ENCODE assay signal across 11 mouse cellular contexts in the genomic region with DNA sequence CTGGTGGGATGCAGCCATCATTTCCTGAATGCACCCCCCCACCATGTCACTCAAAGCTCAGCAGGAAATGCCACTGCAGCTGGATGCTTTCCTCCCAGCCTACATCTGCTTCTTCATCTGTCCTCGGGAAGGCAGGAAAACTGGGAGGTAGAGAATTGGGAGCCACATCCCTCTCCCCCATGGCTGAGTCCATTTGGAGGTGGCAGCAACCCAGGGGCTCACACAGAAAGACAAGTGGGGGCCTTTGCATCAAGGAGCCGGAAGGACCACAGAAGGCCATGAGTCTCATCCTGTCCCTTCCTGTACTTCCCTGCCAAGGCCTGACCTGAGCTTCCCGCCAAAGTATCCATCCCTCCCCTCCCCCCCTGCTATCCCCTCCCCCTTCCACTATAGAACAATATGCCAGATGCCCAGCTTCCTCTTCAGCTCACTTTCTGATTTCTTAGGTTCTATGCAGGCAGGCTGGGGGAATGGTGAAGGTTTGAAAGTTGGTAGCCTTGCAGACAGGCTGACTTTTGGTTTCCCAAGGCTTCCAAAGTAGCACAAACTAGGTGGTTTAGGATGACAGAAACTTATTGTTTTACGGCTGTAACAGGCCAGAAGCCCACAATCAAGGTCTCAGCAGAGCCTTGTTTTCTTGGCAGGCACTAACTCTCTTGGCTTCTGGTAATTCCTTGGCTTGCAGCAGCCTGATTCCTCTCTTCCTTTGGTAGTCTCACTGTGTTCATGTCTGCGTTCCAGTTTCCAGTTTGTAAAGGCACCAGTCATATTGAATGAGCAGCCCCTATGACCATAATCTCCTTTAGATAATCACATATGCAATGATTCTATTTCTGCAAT. TPM values are rescaled to one million over a fixed set of nuclear protein-coding genes. Genes with fewer than 3 reads are reported as not detected.
DNase-seq lines count a peak whose midpoint lies in the region; ATAC-seq lines count a peak whose summit lies in the region.
"Had no signal": no experiment of that assay in that cellular context is flagged by ENCODE, and none has a peak within 500 bp of the region (broad histone marks: within the 10 kb centered on the region; RNA-seq: fewer than 3 reads in every experiment).

No protein-coding gene starts in this region.

- no peak overlapping the region for H3K4me2 ChIP-seq in embryonic facial prominence, embryonic 12.5 days (replicated peaks)
- no peak overlapping the region for H3K4me2 ChIP-seq in heart, embryonic 16.5 days (ENCODE audit: low read depth, low read length)
- H3K4me2 ChIP-seq in midbrain, embryonic 16.5 days (ENCODE audit: low read length): no peak overlapping the region

- no peak overlapping the region for H3K27ac ChIP-seq in embryonic facial prominence, embryonic 12.5 days
- no peak overlapping the region for H3K27ac ChIP-seq in embryonic facial prominence, embryonic 10.5 days (replicated peaks)
- H3K27ac ChIP-seq in heart, embryonic 16.5 days (ENCODE audit: low read length): peak overlapping the region; percentile 63
- H3K27ac ChIP-seq in midbrain, embryonic 16.5 days (ENCODE audit: low read length): no peak overlapping the region
- H3K27ac ChIP-seq: hindbrain, embryonic 10.5 days; macrophage had no signal

- WGBS in embryonic facial prominence, embryonic 12.5 days: 50% methylated on average over 5 of the region's 5 CpGs
- 46% methylated on average over 5 of the region's 5 CpGs for WGBS in embryonic facial prominence, embryonic 10.5 days
- 45% methylated on average over 5 of the region's 5 CpGs for WGBS in heart, embryonic 16.5 days
- 66% methylated on average over 5 of the region's 5 CpGs for WGBS in midbrain, embryonic 16.5 days

- H3K4me3 ChIP-seq in embryonic facial prominence, embryonic 12.5 days: no peak overlapping the region
- H3K4me3 ChIP-seq in embryonic facial prominence, embryonic 10.5 days: no peak overlapping the region
- H3K4me3 ChIP-seq in heart, embryonic 16.5 days (ENCODE audit: low read length): no peak overlapping the region
- no peak overlapping the region for H3K4me3 ChIP-seq in midbrain, embryonic 16.5 days (ENCODE audit: low read depth, low read length)
- H3K4me3 ChIP-seq: hindbrain, embryonic 10.5 days had no signal

- DNase-seq in embryonic facial prominence, embryonic 10.5 days (ENCODE audit: low spot score): no peak
- peak; percentile 8 to 24 for DNase-seq in left cerebral cortex, postnatal 25 days (ENCODE audit: low spot score in 2 of 2)
- DNase-seq in left cerebral cortex, postnatal 36 days (ENCODE audit: low spot score in 2 of 2): no peak
- peak; percentile 43 for DNase-seq in adrenal gland, postnatal 10 days
- no peak for DNase-seq in right cerebral cortex, postnatal 36 days (ENCODE audit: low spot score in 2 of 2)
- DNase-seq: layer of hippocampus, postnatal 36 days had no signal

- H3K9me3 ChIP-seq in embryonic facial prominence, embryonic 12.5 days: no peaks in the 10 kb centered on the region
- H3K9me3 ChIP-seq in embryonic facial prominence, embryonic 10.5 days: no peaks in the 10 kb centered on the region
- H3K9me3 ChIP-seq in heart, embryonic 16.5 days (replicated peaks; ENCODE audit: control insufficient read depth, low read length): no peaks in the 10 kb centered on the region
- no peaks in the 10 kb centered on the region for H3K9me3 ChIP-seq in midbrain, embryonic 16.5 days (replicated peaks; ENCODE audit: control insufficient read depth, low read length, poor library complexity, severe bottlenecking)
- H3K9me3 ChIP-seq: hindbrain, embryonic 10.5 days had no signal

- H3K9ac ChIP-seq in embryonic facial prominence, embryonic 12.5 days: no peak overlapping the region
- no peak overlapping the region for H3K9ac ChIP-seq in heart, embryonic 16.5 days (ENCODE audit: low read length)
- H3K9ac ChIP-seq in midbrain, embryonic 16.5 days (ENCODE audit: low read depth, low read length): no peak overlapping the region

- no peaks in the 10 kb centered on the region for H3K4me1 ChIP-seq in embryonic facial prominence, embryonic 12.5 days
- peaks cover 6% of the 10 kb centered on the region; the same call in 1 of the 2 replicates for H3K4me1 ChIP-seq in embryonic facial prominence, embryonic 10.5 days
- H3K4me1 ChIP-seq in heart, embryonic 16.5 days (ENCODE audit: control insufficient read depth, insufficient read depth, low read length): no peaks in the 10 kb centered on the region; the same call in 1 of the 2 replicates
- H3K4me1 ChIP-seq in midbrain, embryonic 16.5 days (ENCODE audit: control insufficient read depth, insufficient read depth, low read length): no peaks in the 10 kb centered on the region

- ATAC-seq in embryonic facial prominence, embryonic 12.5 days (ENCODE audit: insufficient number of reproducible peaks, insufficient read depth, low FRiP score, low TSS enrichment): peak; percentile 60; the same call in 1 of the 2 replicates
- no peak for ATAC-seq in heart, embryonic 16.5 days (replicated peaks; ENCODE audit: extremely low read depth, insufficient read depth, low FRiP score)
- ATAC-seq in midbrain, embryonic 16.5 days: no peak

- intact Hi-C loops in left cerebral cortex, postnatal 25 days (cut with DNase I): no loop called here
- intact Hi-C loops in left cerebral cortex, postnatal 36 days (cut with DNase I): no loop called here

- H3K27me3 ChIP-seq in embryonic facial prominence, embryonic 12.5 days: no peaks in the 10 kb centered on the region
- H3K27me3 ChIP-seq in embryonic facial prominence, embryonic 10.5 days (replicated peaks; ENCODE audit: low read depth, poor library complexity, severe bottlenecking): no peaks in the 10 kb centered on the region
- no peaks in the 10 kb centered on the region for H3K27me3 ChIP-seq in heart, embryonic 16.5 days (ENCODE audit: control insufficient read depth, insufficient read depth, low read length)
- no peaks in the 10 kb centered on the region for H3K27me3 ChIP-seq in midbrain, embryonic 16.5 days (ENCODE audit: control insufficient read depth, insufficient read depth, low read depth, low read length)

- no peaks in the 10 kb centered on the region for H3K36me3 ChIP-seq in embryonic facial prominence, embryonic 12.5 days
- no peaks in the 10 kb centered on the region for H3K36me3 ChIP-seq in embryonic facial prominence, embryonic 10.5 days (replicated peaks)
- H3K36me3 ChIP-seq in heart, embryonic 16.5 days (ENCODE audit: control insufficient read depth, insufficient read depth): no peaks in the 10 kb centered on the region
- no peaks in the 10 kb centered on the region for H3K36me3 ChIP-seq in midbrain, embryonic 16.5 days (ENCODE audit: control insufficient read depth, insufficient read depth, low read length)
- H3K36me3 ChIP-seq: hindbrain, embryonic 10.5 days had no signal

RNA-seq across cellular contexts. Expression of a gene that starts 46.2 kb away (rescaled TPM):
- 3.2 and 3.5 TPM in 2 replicates for polyA plus RNA-seq in embryonic facial prominence, embryonic 12.5 days (2016; fragmentation: Nextera tagmentation; extraction: Ambion mirVana)
- 0.67 and 1.5 TPM in 2 replicates for polyA plus RNA-seq in embryonic facial prominence, embryonic 10.5 days (2016; fragmentation: Nextera tagmentation; extraction: Ambion mirVana)
- total RNA-seq in left cerebral cortex, postnatal 25 days (2021): 10 to 100 TPM; 58.0 to 67.2 TPM
- 10 to 100 TPM; 50.5 to 64.8 TPM for total RNA-seq in left cerebral cortex, postnatal 36 days (2021)
- total RNA-seq in adrenal gland, postnatal 10 days (2021): 1 to 10 TPM; 7.4 to 9.7 TPM
- 6.1 and 9.4 TPM in 2 replicates for polyA plus RNA-seq in heart, embryonic 16.5 days (2015; fragmentation: Nextera tagmentation; extraction: Ambion mirVana)
- polyA plus RNA-seq in midbrain, embryonic 16.5 days (2015; fragmentation: Nextera tagmentation; extraction: Ambion mirVana): 16.0 and 20.2 TPM in 2 replicates

Comparison
In these comparisons a context has a peak if more than half of its experiments do, and no peak if none do; other contexts are left out.
1. DNase-seq: peak in left cerebral cortex, postnatal 25 days (2 of 2) and adrenal gland, postnatal 10 days (single experiment); none in embryonic facial prominence, embryonic 10.5 days (single experiment), left cerebral cortex, postnatal 36 days (0 of 2) and right cerebral cortex, postnatal 36 days (0 of 2).